Mouse (Mus musculus): Measurements from ENCODE around the gene Zfp523.

GRCm38 (mm10) chr17:28230486-28230885 is 53.6 kb downstream of the Zfp523 start:
- TF ChIP-seq CTCF (IDR thresholded peaks at IDR 0.05; ENCODE audit: low read depth): no peak
- TF ChIP-seq EP300 (IDR thresholded peaks at IDR 0.05; ENCODE audit: low read depth): no peak

Measured in heart, postnatal 0 days (tissue).